Mouse (Mus musculus): ENCODE measurements around the gene Tmem219. TPM values are rescaled to one million over a fixed set of nuclear protein-coding genes. Genes with fewer than 3 reads are reported as not detected.

Tmem219 gene
- polyA plus RNA-seq, 1 experiment from 2014 or later: 36.3 TPM

DNA sequence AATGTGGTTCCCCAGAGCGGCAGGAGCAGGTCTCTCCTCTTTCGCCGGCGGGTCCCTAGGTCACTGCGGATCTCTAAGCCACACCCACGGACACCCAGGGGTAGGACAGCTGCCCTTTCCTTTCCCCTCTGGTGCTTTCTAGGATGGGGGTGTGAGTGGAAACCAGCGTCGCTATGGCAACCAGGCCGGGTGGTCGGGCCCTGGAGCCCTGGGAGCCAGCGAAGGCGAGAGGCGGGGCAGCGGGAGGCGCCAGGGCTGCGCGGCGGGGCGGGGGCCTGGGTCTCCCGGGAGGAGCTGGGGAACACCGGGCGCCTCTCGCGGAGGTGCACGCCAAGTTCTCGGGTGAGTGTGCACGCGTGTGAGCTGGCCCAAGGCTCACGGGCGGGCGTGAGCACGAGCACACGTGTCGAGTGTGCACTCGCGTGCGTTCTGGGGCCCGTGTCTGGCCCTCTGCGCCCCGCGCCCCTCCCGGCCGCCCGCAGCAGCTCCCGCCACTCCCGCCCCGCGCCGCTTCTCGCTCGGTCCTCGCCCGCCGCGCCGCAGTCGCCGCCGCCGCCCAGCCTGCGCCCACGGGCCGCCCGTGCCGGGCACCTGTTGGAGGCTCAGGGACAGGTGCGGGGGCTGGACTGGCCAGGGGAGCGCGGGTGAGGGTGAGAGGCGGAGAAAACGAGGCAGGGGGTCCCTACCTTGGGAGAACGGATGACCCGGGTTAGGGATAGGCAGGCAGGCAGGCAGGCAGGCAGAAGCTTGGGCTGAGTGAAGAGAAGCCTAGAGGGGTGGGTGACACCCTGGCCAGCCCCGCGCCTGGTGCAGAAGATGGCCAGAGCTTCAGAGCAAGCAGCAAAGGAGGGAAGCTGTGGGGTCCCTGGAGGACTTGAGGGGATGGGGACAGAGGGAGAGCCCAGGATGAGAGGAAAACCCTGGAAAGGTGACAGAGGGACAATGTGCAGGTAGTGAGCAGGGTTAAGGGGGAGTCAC, 75.0 kb downstream of the Tmem219 start:
- Histone ChIP-seq H3K27me3 (ENCODE audit: control insufficient read depth, insufficient read depth, low read length) (peaks cover 4% of the 10 kb centered on the region; the same call in 1 of the 2 replicates), H3K27ac (replicated peaks) (no peak overlapping the region), H3K9me3 (ENCODE audit: control insufficient read depth, low read length) (no peaks in the 10 kb centered on the region), H3K4me2 (replicated peaks; ENCODE audit: low read depth) (peak overlapping the region; percentile 91), H3K9ac (ENCODE audit: low read length) (peak overlapping the region; percentile 47), H3K36me3 (ENCODE audit: control insufficient read depth, insufficient read depth, low read length) (no peaks in the 10 kb centered on the region; the same call in 1 of the 2 replicates), H3K4me3 (ENCODE audit: low read depth, low read length) (peak overlapping the region; percentile 50), H3K4me1 (replicated peaks; ENCODE audit: control insufficient read depth, insufficient read depth) (no peaks in the 10 kb centered on the region)
- DNase-seq (ENCODE audit: low spot score): no peak
- no peak; the same call in 1 of the 2 replicates for ATAC-seq (ENCODE audit: low FRiP score, low TSS enrichment)
- no peak for TF ChIP-seq CTCF (IDR thresholded peaks at IDR 0.05; ENCODE audit: low read depth)
- TF ChIP-seq EP300 (optimal IDR thresholded peaks at IDR 0.05): no peak
- WGBS: 3% methylated on average over 55 of the region's 74 CpGs

- TF ChIP-seq CTCF (IDR thresholded peaks at IDR 0.05; ENCODE audit: low read depth): no peak
- TF ChIP-seq EP300 (optimal IDR thresholded peaks at IDR 0.05): no peak
- H3K27me3 ChIP-seq (ENCODE audit: control insufficient read depth, insufficient read depth, low read length): peaks cover 4% of the 10 kb centered on the region; the same call in 1 of the 2 replicates
- peak within 1 kb of the TSS; percentile 50 for H3K4me3 ChIP-seq (ENCODE audit: low read depth, low read length)
- H3K9ac ChIP-seq (ENCODE audit: low read length): peak within 1 kb of the TSS; percentile 47
- H3K27ac ChIP-seq (replicated peaks): no peak within 1 kb of the TSS
- H3K4me1 ChIP-seq (replicated peaks; ENCODE audit: control insufficient read depth, insufficient read depth): no peaks in the 10 kb centered on the region
- peak within 1 kb of the TSS; percentile 91 for H3K4me2 ChIP-seq (replicated peaks; ENCODE audit: low read depth)
- no peaks in the 10 kb centered on the region for H3K36me3 ChIP-seq (ENCODE audit: control insufficient read depth, insufficient read depth, low read length)
- 37% methylated on average over 4 of the region's 4 CpGs for WGBS
- ATAC-seq (ENCODE audit: low FRiP score, low TSS enrichment) (no peak), DNase-seq (ENCODE audit: low spot score) (no peak)
- no peaks in the 10 kb centered on the region for H3K9me3 ChIP-seq (ENCODE audit: control insufficient read depth, low read length)
Measured at GRCm38 (mm10) chr7:126847116-126847420, 75.6 kb downstream of the Tmem219 start, which contains the start of gene Doc2a. Gene Doc2a (plus strand): TSS chr7:126847416.

GRCm38 (mm10) chr7:126845516-126845915, 77.2 kb downstream of the Tmem219 start:
- no peak overlapping the region for H3K4me3 ChIP-seq (ENCODE audit: low read depth, low read length)
- no peak for ATAC-seq (ENCODE audit: low FRiP score, low TSS enrichment)
- TF ChIP-seq EP300 (optimal IDR thresholded peaks at IDR 0.05) (no peak), CTCF (IDR thresholded peaks at IDR 0.05; ENCODE audit: low read depth) (no peak)
- H3K9me3 ChIP-seq (ENCODE audit: control insufficient read depth, low read length): no peaks in the 10 kb centered on the region
- no peak for DNase-seq (ENCODE audit: low spot score)
- WGBS: 96% methylated on average over 2 of the region's 2 CpGs
- peaks cover 4% of the 10 kb centered on the region; the same call in 1 of the 2 replicates for H3K27me3 ChIP-seq (ENCODE audit: control insufficient read depth, insufficient read depth, low read length)
- no peak overlapping the region for H3K9ac ChIP-seq (ENCODE audit: low read length)
- no peaks in the 10 kb centered on the region for H3K4me1 ChIP-seq (replicated peaks; ENCODE audit: control insufficient read depth, insufficient read depth)
- no peaks in the 10 kb centered on the region for H3K36me3 ChIP-seq (ENCODE audit: control insufficient read depth, insufficient read depth, low read length)
- H3K27ac ChIP-seq (replicated peaks): no peak overlapping the region
- H3K4me2 ChIP-seq (replicated peaks; ENCODE audit: low read depth): no peak overlapping the region

DNA sequence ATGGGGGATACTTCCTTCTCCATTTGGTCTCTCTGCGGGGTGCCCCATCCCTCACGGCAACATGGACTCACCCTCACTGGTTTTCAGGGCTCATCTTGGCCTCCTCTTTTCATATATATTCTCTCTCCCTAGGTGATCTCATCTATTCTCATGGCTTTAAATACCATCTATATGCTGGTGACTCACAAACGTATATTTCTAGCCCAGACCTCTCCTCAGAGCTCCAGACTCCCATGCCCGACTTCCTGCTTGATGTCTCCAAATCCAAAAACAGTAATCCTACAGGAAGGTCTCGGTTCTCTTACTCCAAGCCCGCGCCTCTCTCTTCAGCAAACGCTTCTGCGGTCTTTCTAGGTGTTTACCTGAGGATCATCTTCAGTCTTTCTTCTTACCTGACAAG, 79.4 kb downstream of the Tmem219 start:
- TF ChIP-seq CTCF (IDR thresholded peaks at IDR 0.05; ENCODE audit: low read depth) (no peak), EP300 (optimal IDR thresholded peaks at IDR 0.05) (no peak)
- ATAC-seq (ENCODE audit: low FRiP score, low TSS enrichment): no peak
- no peak for DNase-seq (ENCODE audit: low spot score)
- no peaks in the 10 kb centered on the region for H3K36me3 ChIP-seq (ENCODE audit: control insufficient read depth, insufficient read depth, low read length)
- H3K4me3 ChIP-seq (ENCODE audit: low read depth, low read length): no peak overlapping the region
- no peak overlapping the region for H3K4me2 ChIP-seq (replicated peaks; ENCODE audit: low read depth)
- WGBS: 76% methylated on average over 9 of the region's 9 CpGs
- no peak overlapping the region for H3K27ac ChIP-seq (replicated peaks)
- no peaks in the 10 kb centered on the region for H3K9me3 ChIP-seq (ENCODE audit: control insufficient read depth, low read length)
- no peaks in the 10 kb centered on the region for H3K4me1 ChIP-seq (replicated peaks; ENCODE audit: control insufficient read depth, insufficient read depth)
- no peak overlapping the region for H3K9ac ChIP-seq (ENCODE audit: low read length)
- H3K27me3 ChIP-seq (ENCODE audit: control insufficient read depth, insufficient read depth, low read length): peaks cover under 1% of the 10 kb centered on the region; the same call in 1 of the 2 replicates

Other genes starting within 250 kb of the Tmem219 start
- 10.9 and 12.4 TPM in 2 replicates for gene Sult1a1, start 246.5 kb downstream of the Tmem219 start, polyA plus RNA-seq (2015; fragmentation: Nextera tagmentation; extraction: Ambion mirVana)
- 92.3 and 93.4 TPM in 2 replicates for gene Bola2, start 227.5 kb downstream of the Tmem219 start, polyA plus RNA-seq (2015; fragmentation: Nextera tagmentation; extraction: Ambion mirVana)
- gene Slx1b, start 227.1 kb downstream of the Tmem219 start, polyA plus RNA-seq (2015; fragmentation: Nextera tagmentation; extraction: Ambion mirVana): 6.1 and 6.2 TPM in 2 replicates
- gene Coro1a, start 215.1 kb downstream of the Tmem219 start, polyA plus RNA-seq (2015; fragmentation: Nextera tagmentation; extraction: Ambion mirVana): 15.7 and 16.9 TPM in 2 replicates
- gene Mapk3, start 163.3 kb downstream of the Tmem219 start, polyA plus RNA-seq (2015; fragmentation: Nextera tagmentation; extraction: Ambion mirVana): 114 and 116 TPM in 2 replicates
- gene Gdpd3, start 156.6 kb downstream of the Tmem219 start, polyA plus RNA-seq (2015; fragmentation: Nextera tagmentation; extraction: Ambion mirVana): 51.3 and 53.1 TPM in 2 replicates
- gene Ypel3, start 146.0 kb downstream of the Tmem219 start, polyA plus RNA-seq (2015; fragmentation: Nextera tagmentation; extraction: Ambion mirVana): 86.0 and 102 TPM in 2 replicates
- 0.08 and 0.18 TPM in 2 replicates for gene Tbx6, start 141.4 kb downstream of the Tmem219 start, polyA plus RNA-seq (2015; fragmentation: Nextera tagmentation; extraction: Ambion mirVana)
- 118 and 122 TPM in 2 replicates for gene Ppp4c, start 130.4 kb downstream of the Tmem219 start, polyA plus RNA-seq (2015; fragmentation: Nextera tagmentation; extraction: Ambion mirVana)
- gene Fam57b, start 125.2 kb downstream of the Tmem219 start, polyA plus RNA-seq (2015; fragmentation: Nextera tagmentation; extraction: Ambion mirVana): 0.57 and 0.59 TPM in 2 replicates
- gene 4930451I11Rik, start 91.3 kb downstream of the Tmem219 start, polyA plus RNA-seq (2015; fragmentation: Nextera tagmentation; extraction: Ambion mirVana): not detected in 2 replicates
- 0.15 and 0.41 TPM in 2 replicates for gene Doc2a, start 75.5 kb downstream of the Tmem219 start, polyA plus RNA-seq (2015; fragmentation: Nextera tagmentation; extraction: Ambion mirVana)
- gene Hirip3, start 60.9 kb downstream of the Tmem219 start, polyA plus RNA-seq (2015; fragmentation: Nextera tagmentation; extraction: Ambion mirVana): 5.7 and 7.6 TPM in 2 replicates
- 31.0 and 34.4 TPM in 2 replicates for gene Ino80e, start 60.5 kb downstream of the Tmem219 start, polyA plus RNA-seq (2015; fragmentation: Nextera tagmentation; extraction: Ambion mirVana)
- 13.9 TPM in 2 replicates for gene Taok2, start 38.2 kb downstream of the Tmem219 start, polyA plus RNA-seq (2015; fragmentation: Nextera tagmentation; extraction: Ambion mirVana)
- 9.7 and 10.2 TPM in 2 replicates for gene Kctd13, start 6.0 kb upstream of the Tmem219 start, polyA plus RNA-seq (2015; fragmentation: Nextera tagmentation; extraction: Ambion mirVana)
- gene Asphd1, start 26.7 kb upstream of the Tmem219 start, polyA plus RNA-seq (2015; fragmentation: Nextera tagmentation; extraction: Ambion mirVana): 0.28 and 0.40 TPM in 2 replicates
- gene Sez6l2, start 27.6 kb upstream of the Tmem219 start, polyA plus RNA-seq (2015; fragmentation: Nextera tagmentation; extraction: Ambion mirVana): 1.5 and 1.6 TPM in 2 replicates
- gene Cdipt, start 53.0 kb upstream of the Tmem219 start, polyA plus RNA-seq (2015; fragmentation: Nextera tagmentation; extraction: Ambion mirVana): 79.3 and 80.4 TPM in 2 replicates
- gene Cdiptos, start 53.2 kb upstream of the Tmem219 start, polyA plus RNA-seq (2015; fragmentation: Nextera tagmentation; extraction: Ambion mirVana): 1.5 and 1.7 TPM in 2 replicates
- 49.5 and 50.0 TPM in 2 replicates for gene Mvp, start 91.7 kb upstream of the Tmem219 start, polyA plus RNA-seq (2015; fragmentation: Nextera tagmentation; extraction: Ambion mirVana)
- 0.42 TPM in 1 of 2 replicates, not detected in the other for gene Pagr1b, start 93.6 kb upstream of the Tmem219 start, polyA plus RNA-seq (2015; fragmentation: Nextera tagmentation; extraction: Ambion mirVana)
- 8.7 and 25.1 TPM in 2 replicates for gene Pagr1a, start 94.4 kb upstream of the Tmem219 start, polyA plus RNA-seq (2015; fragmentation: Nextera tagmentation; extraction: Ambion mirVana)
- 12.0 and 27.5 TPM in 2 replicates for gene Gm42742, start 98.2 kb upstream of the Tmem219 start, polyA plus RNA-seq (2015; fragmentation: Nextera tagmentation; extraction: Ambion mirVana)
- 1.7 and 2.9 TPM in 2 replicates for gene Prrt2, start 98.3 kb upstream of the Tmem219 start, polyA plus RNA-seq (2015; fragmentation: Nextera tagmentation; extraction: Ambion mirVana)
- 21.3 and 25.5 TPM in 2 replicates for gene Maz, start 104.1 kb upstream of the Tmem219 start, polyA plus RNA-seq (2015; fragmentation: Nextera tagmentation; extraction: Ambion mirVana)
- gene Kif22, start 119.6 kb upstream of the Tmem219 start, polyA plus RNA-seq (2015; fragmentation: Nextera tagmentation; extraction: Ambion mirVana): 20.8 and 24.4 TPM in 2 replicates
- 1.8 and 2.0 TPM in 2 replicates for gene Zg16, start 164.4 kb upstream of the Tmem219 start, polyA plus RNA-seq (2015; fragmentation: Nextera tagmentation; extraction: Ambion mirVana)
- gene AI467606, start 168.4 kb upstream of the Tmem219 start, polyA plus RNA-seq (2015; fragmentation: Nextera tagmentation; extraction: Ambion mirVana): 4.0 and 4.1 TPM in 2 replicates
- gene Qprt, start 199.3 kb upstream of the Tmem219 start, polyA plus RNA-seq (2015; fragmentation: Nextera tagmentation; extraction: Ambion mirVana): 0.89 and 1.4 TPM in 2 replicates
- gene Spn, start 214.9 kb upstream of the Tmem219 start, polyA plus RNA-seq (2015; fragmentation: Nextera tagmentation; extraction: Ambion mirVana): 0.21 and 0.22 TPM in 2 replicates

Data from stomach, postnatal 0 days (tissue).